Mouse (Mus musculus) stomach, embryonic 14.5 days (tissue): ENCODE results near the gene Scaf4. TPM values are rescaled to one million over a fixed set of nuclear protein-coding genes. Genes with fewer than 3 reads are reported as not detected.

Source experiments
- ATAC-seq: fragments of 200-750 bp; cut with Nextera tagmentation; 2 replicates; pipeline ENCODE4 v1.8.0; 2017; ENCODE audit warnings: low read depth, moderate TSS enrichment; ENCODE audit not compliant: insufficient number of reproducible peaks, insufficient read depth, low FRiP score
- H3K27ac ChIP-seq: fragments of 300-500 bp; sonication (generic); 2 replicates; pipeline ENCODE4 v1.5.1; 2014; ENCODE audit warnings: mild to moderate bottlenecking, low read length, moderate library complexity, mixed read lengths
- H3K27me3 ChIP-seq: fragments of 300-500 bp; sonication (generic); 2 replicates; pipeline ENCODE4 v1.6.1; 2014; ENCODE audit warnings: low read length, control low read depth, mixed read lengths; ENCODE audit not compliant: control insufficient read depth, insufficient read depth
- H3K36me3 ChIP-seq: fragments of 300-500 bp; sonication (generic); 2 replicates; pipeline ENCODE4 v1.6.1; 2014; ENCODE audit warnings: mild to moderate bottlenecking, control low read depth, low read length, moderate library complexity, mixed read lengths; ENCODE audit not compliant: control insufficient read depth, insufficient read depth
- H3K4me1 ChIP-seq: fragments of 300-500 bp; sonication (generic); 2 replicates; pipeline ENCODE4 v1.6.1; 2014; ENCODE audit warnings: low read length, control low read depth, mixed read lengths; ENCODE audit not compliant: control insufficient read depth, insufficient read depth
- H3K4me2 ChIP-seq: fragments of 300-500 bp; sonication (generic); replicated peaks from 2 replicates; pipeline ENCODE4 v1.6.1; 2014; ENCODE audit warnings: low read depth, low read length, control low read depth
- H3K4me3 ChIP-seq: fragments of 300-500 bp; sonication (generic); 2 replicates; pipeline ENCODE4 v1.5.1; 2014; ENCODE audit warnings: low read depth, low read length, control low read depth
- H3K9ac ChIP-seq: fragments of 300-500 bp; sonication (generic); replicated peaks from 2 replicates; pipeline ENCODE4 v1.6.1; 2014; ENCODE audit warnings: low read depth, mild to moderate bottlenecking, control low read depth, low read length, moderate library complexity, mixed read lengths
- H3K9me3 ChIP-seq: fragments of 300-500 bp; sonication (generic); 2 replicates; pipeline ENCODE4 v1.6.1; 2016; ENCODE audit warnings: low read depth, low read length, control low read depth; ENCODE audit not compliant: control insufficient read depth
- WGBS: fragments of 180-500 bp; shearing (Covaris S2); extraction: QIAGEN DNeasy Blood & Tissue Kit; methylation state at CpG from one replicate; pipeline ENCODE4 v1.1.7; 2014; 5-methylcytosine and 5-hydroxymethylcytosine counted together
- polyA plus RNA-seq: library from polyadenylated mRNA; unstranded; fragments of >200 nt; fragmentation: Nextera tagmentation; extraction: Ambion mirVana; gene quantifications from 2 replicates; pipeline ENCODE4 v1.2.1, GENCODE M21; 2014

Gene Scaf4
- polyA plus RNA-seq, 1 experiment from 2014 or later, result 30.0 TPM

- peak overlapping the region; percentile 98 for H3K4me2 ChIP-seq
- H3K27me3 ChIP-seq, result no peaks in the 10 kb centered on the region
- H3K4me3 ChIP-seq, result peak overlapping the region; percentile 100
- WGBS, result 33% methylated on average over 14 of the region's 14 CpGs
- ATAC-seq, result no peak
- H3K27ac ChIP-seq, result no peak overlapping the region; the same call in 1 of the 2 replicates
- H3K9ac ChIP-seq, result peak overlapping the region; percentile 98
- H3K4me1 ChIP-seq, result peaks cover 33% of the 10 kb centered on the region
- H3K9me3 ChIP-seq, result no peaks in the 10 kb centered on the region
- H3K36me3 ChIP-seq, result no peaks in the 10 kb centered on the region
These were observed 1.6 kb downstream of the Scaf4 start for GRCm38 (mm10) chr16:90282620-90283265.

- no peak overlapping the region for H3K4me3 ChIP-seq
- ATAC-seq, result no peak
- no peaks in the 10 kb centered on the region for H3K36me3 ChIP-seq
- H3K4me2 ChIP-seq, result no peak overlapping the region
- no peak overlapping the region for H3K27ac ChIP-seq
- no peak overlapping the region for H3K9ac ChIP-seq
- H3K9me3 ChIP-seq, result no peaks in the 10 kb centered on the region
- WGBS, result 90% methylated on average over 9 of the region's 9 CpGs
- peaks cover 33% of the 10 kb centered on the region for H3K4me1 ChIP-seq
- H3K27me3 ChIP-seq, result no peaks in the 10 kb centered on the region
These were observed 2.9 kb downstream of the Scaf4 start for GRCm38 (mm10) chr16:90281406-90281805.

GRCm38 (mm10) chr16:90280989-90281388, 3.3 kb downstream of the Scaf4 start:
- H3K9me3 ChIP-seq, result no peaks in the 10 kb centered on the region
- H3K36me3 ChIP-seq, result no peaks in the 10 kb centered on the region
- 67% methylated on average over 5 of the region's 5 CpGs for WGBS
- no peak overlapping the region for H3K4me2 ChIP-seq
- H3K9ac ChIP-seq, result no peak overlapping the region
- no peak overlapping the region for H3K27ac ChIP-seq
- peaks cover 33% of the 10 kb centered on the region for H3K4me1 ChIP-seq
- ATAC-seq, result no peak
- H3K4me3 ChIP-seq, result no peak overlapping the region
- no peaks in the 10 kb centered on the region for H3K27me3 ChIP-seq

- ATAC-seq, result no peak
- H3K4me1 ChIP-seq, result peaks cover 33% of the 10 kb centered on the region
- H3K36me3 ChIP-seq, result no peaks in the 10 kb centered on the region
- 58% methylated on average over 2 of the region's 2 CpGs for WGBS
- no peaks in the 10 kb centered on the region for H3K9me3 ChIP-seq
- H3K4me3 ChIP-seq, result no peak overlapping the region
- H3K27ac ChIP-seq, result no peak overlapping the region
- no peaks in the 10 kb centered on the region for H3K27me3 ChIP-seq
- H3K4me2 ChIP-seq, result no peak overlapping the region
- H3K9ac ChIP-seq, result no peak overlapping the region
These were observed 3.8 kb downstream of the Scaf4 start for GRCm38 (mm10) chr16:90280515-90280914.

- Histone ChIP-seq H3K9me3 (no peaks in the 10 kb centered on the region), H3K36me3 (no peaks in the 10 kb centered on the region), H3K27ac (no peak overlapping the region), H3K4me2 (no peak overlapping the region), H3K27me3 (no peaks in the 10 kb centered on the region), H3K4me3 (no peak overlapping the region), H3K9ac (no peak overlapping the region), H3K4me1 (peaks cover 27% of the 10 kb centered on the region)
- 44% methylated on average over 6 of the region's 6 CpGs for WGBS
- no peak for ATAC-seq
These were observed 5.2 kb downstream of the Scaf4 start for GRCm38 (mm10) chr16:90279058-90279457.

GRCm38 (mm10) chr16:90275521-90275920, 8.8 kb downstream of the Scaf4 start:
- WGBS, result 89% methylated on average over 6 of the region's 6 CpGs
- no peak for ATAC-seq

GRCm38 (mm10) chr16:90266581-90266980, 17.7 kb downstream of the Scaf4 start:
- ATAC-seq, result no peak
- no peak overlapping the region for H3K4me2 ChIP-seq
- H3K9ac ChIP-seq, result no peak overlapping the region
- no peak overlapping the region for H3K27ac ChIP-seq
- H3K27me3 ChIP-seq, result no peaks in the 10 kb centered on the region
- H3K9me3 ChIP-seq, result no peaks in the 10 kb centered on the region
- H3K4me3 ChIP-seq, result no peak overlapping the region
- WGBS, result 31% methylated on average over 1 of the region's 1 CpGs
- peaks cover 3% of the 10 kb centered on the region; the same call in 1 of the 2 replicates for H3K36me3 ChIP-seq
- H3K4me1 ChIP-seq, result peaks cover 3% of the 10 kb centered on the region; the same call in 1 of the 2 replicates

More at GRCm38 (mm10) chr16:90275521-90275920, 8.8 kb downstream of the Scaf4 start:
- no peak overlapping the region for H3K4me3 ChIP-seq
- H3K9me3 ChIP-seq, result no peaks in the 10 kb centered on the region
- no peak overlapping the region for H3K27ac ChIP-seq
- H3K4me2 ChIP-seq, result no peak overlapping the region
- peaks cover 6% of the 10 kb centered on the region for H3K4me1 ChIP-seq
- no peak overlapping the region for H3K9ac ChIP-seq
- no peaks in the 10 kb centered on the region for H3K36me3 ChIP-seq
- H3K27me3 ChIP-seq, result no peaks in the 10 kb centered on the region

GRCm38 (mm10) chr16:90265106-90265505, 19.2 kb downstream of the Scaf4 start:
- Histone ChIP-seq H3K9ac (no peak overlapping the region), H3K27me3 (no peaks in the 10 kb centered on the region), H3K9me3 (no peaks in the 10 kb centered on the region), H3K27ac (no peak overlapping the region), H3K4me2 (no peak overlapping the region), H3K36me3 (peaks cover 13% of the 10 kb centered on the region), H3K4me1 (peaks cover 3% of the 10 kb centered on the region; the same call in 1 of the 2 replicates), H3K4me3 (no peak overlapping the region)
- ATAC-seq, result no peak
- WGBS, result 68% methylated on average over 1 of the region's 1 CpGs

- Histone ChIP-seq H3K9ac (no peak overlapping the region), H3K4me1 (peaks cover 3% of the 10 kb centered on the region; the same call in 1 of the 2 replicates), H3K36me3 (peaks cover 19% of the 10 kb centered on the region), H3K4me2 (no peak overlapping the region), H3K9me3 (no peaks in the 10 kb centered on the region), H3K27ac (no peak overlapping the region), H3K4me3 (no peak overlapping the region), H3K27me3 (no peaks in the 10 kb centered on the region)
- ATAC-seq, result no peak; the same call in 1 of the 2 replicates
- 76% methylated on average over 5 of the region's 5 CpGs for WGBS
These were observed 20.3 kb downstream of the Scaf4 start for GRCm38 (mm10) chr16:90264021-90264420.
